Mouse (Mus musculus): ENCODE measurements around the gene Fbxl15.

GRCm38 (mm10) chr19:46315752-46316610 is 12.0 kb upstream of the Fbxl15 start:
- TF ChIP-seq CTCF (IDR thresholded peaks at IDR 0.05; ENCODE audit: low read depth, low read length), result no peak
- TF ChIP-seq POLR2A (IDR thresholded peaks at IDR 0.05; ENCODE audit: extremely low read depth, insufficient read depth, low read length), result no peak

Measured in liver, adult 2 months (tissue).